Mouse (Mus musculus) kidney, embryonic 16.5 days (tissue): ENCODE measurements around the gene Gjc3. TPM values are rescaled to one million over a fixed set of nuclear protein-coding genes. Genes with fewer than 3 reads are reported as not detected.
"Not testable (repeated sequence)": the region's sequence is repeated elsewhere in the genome, so short reads cannot be mapped to it uniquely, and the experiment has no call there.

Experiments
- ATAC-seq: fragments of 200-750 bp; cut with Nextera tagmentation; 2 replicates; pipeline ENCODE4 v1.8.0; 2017; ENCODE audit warnings: moderate TSS enrichment; ENCODE audit not compliant: low FRiP score, low TSS enrichment
- H3K27ac ChIP-seq: fragments of 300-500 bp; sonication (generic); 2 replicates; pipeline ENCODE4 v1.5.1; 2014; ENCODE audit warnings: low read length
- H3K27me3 ChIP-seq: fragments of 300-500 bp; sonication (generic); 2 replicates; pipeline ENCODE4 v1.6.1; 2014; ENCODE audit warnings: low read length, control low read depth, mixed read lengths; ENCODE audit not compliant: insufficient read depth
- H3K36me3 ChIP-seq: fragments of 300-500 bp; sonication (generic); 2 replicates; pipeline ENCODE4 v1.6.1; 2014; ENCODE audit warnings: low read length, control low read depth, mixed read lengths; ENCODE audit not compliant: insufficient read depth
- H3K4me1 ChIP-seq: fragments of 300-500 bp; sonication (generic); 2 replicates; pipeline ENCODE4 v1.6.1; 2014; ENCODE audit warnings: low read length, control low read depth, mixed read lengths; ENCODE audit not compliant: insufficient read depth
- H3K4me2 ChIP-seq: fragments of 300-500 bp; sonication (generic); replicated peaks from 2 replicates; pipeline ENCODE4 v1.6.1; 2014; ENCODE audit warnings: low read depth, low read length
- H3K4me3 ChIP-seq: fragments of 300-500 bp; sonication (generic); 2 replicates; pipeline ENCODE4 v1.5.1; 2014; ENCODE audit warnings: mild to moderate bottlenecking, low read length
- H3K9ac ChIP-seq: fragments of 300-500 bp; sonication (generic); replicated peaks from 2 replicates; pipeline ENCODE4 v1.6.1; 2014; ENCODE audit warnings: low read length
- H3K9me3 ChIP-seq: fragments of 300-500 bp; sonication (generic); 2 replicates; pipeline ENCODE4 v1.6.1; 2016; ENCODE audit warnings: low read length, control low read depth
- WGBS: fragments of 180-500 bp; shearing (Covaris S2); extraction: QIAGEN DNeasy Blood & Tissue Kit; methylation state at CpG from one replicate; pipeline ENCODE4 v1.1.7; 2014; 5-methylcytosine and 5-hydroxymethylcytosine counted together
- polyA plus RNA-seq: library from polyadenylated mRNA; unstranded; fragments of >200 nt; fragmentation: Nextera tagmentation; extraction: Ambion mirVana; gene quantifications from 2 replicates; pipeline ENCODE4 v1.2.1, GENCODE M21; 2015

Gene Gjc3
- polyA plus RNA-seq, 1 experiment from 2014 or later, result 0.04 TPM

DNA sequence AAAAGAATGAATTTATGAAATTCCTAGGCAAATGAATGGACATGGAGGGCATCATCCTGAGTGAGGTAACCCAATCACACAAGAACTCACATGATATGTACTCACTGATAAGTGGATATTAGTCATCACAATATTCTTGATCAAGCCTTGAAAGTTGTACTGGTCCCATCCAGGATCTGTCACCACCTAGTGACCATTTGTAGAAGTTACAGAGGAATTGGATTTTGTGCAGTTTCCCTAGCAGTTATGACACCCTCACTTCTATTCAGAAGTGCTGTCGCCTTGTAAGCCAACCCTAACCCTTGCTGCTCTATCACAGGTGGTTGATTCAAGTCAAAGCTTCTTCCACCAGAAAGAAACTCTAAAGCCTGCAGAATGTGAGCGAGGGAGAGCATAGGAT, 10.3 kb upstream of the Gjc3 start:
- no peak overlapping the region for H3K4me2 ChIP-seq
- no peaks in the 10 kb centered on the region for H3K4me1 ChIP-seq
- WGBS, result 60% methylated on average over 2 of the region's 2 CpGs
- H3K9me3 ChIP-seq, result no peaks in the 10 kb centered on the region
- ATAC-seq, result no peak
- no peak overlapping the region for H3K4me3 ChIP-seq
- no peaks in the 10 kb centered on the region; the same call in 1 of the 2 replicates for H3K27me3 ChIP-seq
- no peaks in the 10 kb centered on the region for H3K36me3 ChIP-seq
- H3K27ac ChIP-seq, result no peak overlapping the region
- H3K9ac ChIP-seq, result no peak overlapping the region

- no peaks in the 10 kb centered on the region for H3K4me1 ChIP-seq
- H3K27me3 ChIP-seq, result no peaks in the 10 kb centered on the region
- no peak for ATAC-seq
- H3K9ac ChIP-seq, result no peak overlapping the region
- H3K4me2 ChIP-seq, result no peak overlapping the region
- H3K9me3 ChIP-seq, result no peaks in the 10 kb centered on the region
- no peak overlapping the region for H3K4me3 ChIP-seq
- H3K36me3 ChIP-seq, result no peaks in the 10 kb centered on the region
- no peak overlapping the region for H3K27ac ChIP-seq
Observed at GRCm38 (mm10) chr5:137966492-137966891, 3.6 kb upstream of the Gjc3 start.

DNA sequence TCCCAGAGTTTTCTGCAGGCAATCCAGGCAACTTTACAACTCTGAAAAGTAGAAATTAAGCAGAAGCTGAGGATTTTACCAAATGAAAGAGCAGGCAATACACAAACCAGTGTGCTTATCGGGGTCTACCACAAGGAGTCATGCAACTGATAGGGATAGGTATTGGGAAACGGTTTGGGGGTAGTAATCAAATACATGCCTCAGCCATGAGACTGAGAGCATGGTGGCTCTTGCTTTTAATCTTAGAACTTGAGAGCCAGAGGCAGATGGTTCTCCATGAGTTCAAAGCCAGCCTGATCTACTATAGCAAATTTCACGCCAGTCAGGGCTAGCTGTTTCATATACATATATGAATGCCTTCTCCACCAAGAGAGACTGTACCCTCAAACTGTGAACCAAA, 6.5 kb downstream of the Gjc3 start:
- Histone ChIP-seq H3K9ac (no peak overlapping the region), H3K4me1 (no peaks in the 10 kb centered on the region), H3K36me3 (no peaks in the 10 kb centered on the region), H3K4me3 (no peak overlapping the region), H3K27me3 (no peaks in the 10 kb centered on the region), H3K4me2 (no peak overlapping the region), H3K27ac (no peak overlapping the region), H3K9me3 (no peaks in the 10 kb centered on the region)
- WGBS, result 91% methylated on average over 3 of the region's 3 CpGs
- no peak for ATAC-seq

- no peak for ATAC-seq
- Histone ChIP-seq H3K9me3 (no peaks in the 10 kb centered on the region), H3K27ac (no peak overlapping the region), H3K36me3 (no peaks in the 10 kb centered on the region), H3K4me3 (no peak overlapping the region), H3K4me2 (no peak overlapping the region), H3K4me1 (no peaks in the 10 kb centered on the region), H3K9ac (no peak overlapping the region), H3K27me3 (no peaks in the 10 kb centered on the region)
- 28% methylated on average over 6 of the region's 6 CpGs for WGBS
Observed at GRCm38 (mm10) chr5:137951218-137951617, 11.7 kb downstream of the Gjc3 start.

DNA sequence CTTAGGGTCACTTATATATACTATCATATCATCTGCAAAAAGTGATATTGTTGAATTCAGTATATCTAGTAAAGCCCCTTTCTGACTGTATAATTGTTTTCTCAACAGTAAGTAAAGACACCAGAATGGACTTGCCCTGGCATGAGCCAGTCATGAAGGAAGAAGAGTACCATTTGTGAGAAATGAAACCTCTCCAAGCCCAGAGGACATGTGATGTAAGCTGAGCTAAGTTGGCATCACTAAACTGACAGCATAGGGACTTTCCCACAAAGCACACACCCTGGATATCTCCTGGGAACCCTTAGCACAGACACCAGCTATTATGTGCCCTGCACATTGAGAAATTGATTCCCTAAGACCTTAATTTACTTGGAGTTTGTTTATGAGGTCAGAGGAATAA, 15.6 kb downstream of the Gjc3 start:
- Histone ChIP-seq H3K9me3 (no peaks in the 10 kb centered on the region), H3K9ac (no peak overlapping the region), H3K27ac (no peak overlapping the region), H3K27me3 (no peaks in the 10 kb centered on the region), H3K4me1 (no peaks in the 10 kb centered on the region), H3K4me3 (no peak overlapping the region), H3K36me3 (no peaks in the 10 kb centered on the region), H3K4me2 (no peak overlapping the region)
- ATAC-seq, result no peak

DNA sequence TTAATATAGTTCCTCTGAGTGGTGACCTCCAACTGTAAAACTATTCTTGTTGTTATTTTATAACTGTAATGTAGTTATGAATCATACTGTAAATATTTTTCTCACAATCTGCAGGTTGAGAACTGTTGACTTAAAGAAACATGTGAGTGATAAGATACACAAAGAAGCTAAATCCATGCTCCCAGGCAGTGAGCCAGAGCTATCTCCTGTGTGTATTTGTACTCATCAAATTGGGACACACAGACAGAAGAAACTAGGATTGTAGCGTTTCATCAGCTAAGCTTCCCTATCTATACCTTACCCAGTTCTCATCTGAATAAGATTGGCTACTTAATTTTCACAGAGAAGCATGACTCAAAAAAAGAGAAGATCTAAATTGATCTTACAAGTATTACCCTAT, 19.8 kb downstream of the Gjc3 start:
- Histone ChIP-seq H3K27me3 (no peaks in the 10 kb centered on the region), H3K27ac (no peak overlapping the region), H3K9me3 (no peaks in the 10 kb centered on the region), H3K4me3 (no peak overlapping the region), H3K4me1 (no peaks in the 10 kb centered on the region), H3K9ac (no peak overlapping the region), H3K4me2 (no peak overlapping the region), H3K36me3 (no peaks in the 10 kb centered on the region)
- no peak for ATAC-seq
- WGBS, result 67% methylated on average over 1 of the region's 1 CpGs

DNA sequence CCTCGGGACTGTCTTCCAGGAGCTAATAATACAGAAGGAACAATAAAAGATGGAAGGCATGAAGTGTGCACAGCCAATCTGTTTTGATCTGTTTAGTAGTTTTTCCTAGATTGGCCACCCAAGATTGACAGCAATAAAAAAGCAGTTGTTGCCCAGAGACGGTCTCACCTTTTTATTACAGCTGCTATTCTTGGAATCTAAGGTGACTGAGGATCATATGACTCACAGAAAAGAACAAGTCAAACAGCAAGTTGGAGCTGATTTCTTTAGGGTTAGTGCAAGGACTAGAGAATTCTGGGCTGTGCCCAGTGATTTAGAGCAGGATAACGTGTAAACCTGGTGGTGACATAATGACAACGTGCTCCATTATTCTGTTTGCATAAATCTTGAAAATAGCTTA, 21.9 kb downstream of the Gjc3 start:
- H3K4me1 ChIP-seq, result no peaks in the 10 kb centered on the region
- H3K9me3 ChIP-seq, result no peaks in the 10 kb centered on the region
- no peaks in the 10 kb centered on the region for H3K36me3 ChIP-seq
- no peak for ATAC-seq
- no peak overlapping the region for H3K4me2 ChIP-seq
- H3K9ac ChIP-seq, result no peak overlapping the region
- no peak overlapping the region for H3K4me3 ChIP-seq
- H3K27me3 ChIP-seq, result no peaks in the 10 kb centered on the region
- WGBS, result 65% methylated on average over 4 of the region's 4 CpGs
- no peak overlapping the region for H3K27ac ChIP-seq

- Histone ChIP-seq H3K4me1 (no peaks in the 10 kb centered on the region), H3K4me3 (no peak overlapping the region), H3K36me3 (no peaks in the 10 kb centered on the region), H3K9me3 (no peaks in the 10 kb centered on the region), H3K27me3 (no peaks in the 10 kb centered on the region), H3K9ac (no peak overlapping the region), H3K4me2 (no peak overlapping the region), H3K27ac (no peak overlapping the region)
- no peak for ATAC-seq
- WGBS, result 68% methylated on average over 4 of the region's 4 CpGs
Observed at GRCm38 (mm10) chr5:137937238-137937637, 25.7 kb downstream of the Gjc3 start.

- Histone ChIP-seq H3K36me3 (no peaks in the 10 kb centered on the region), H3K4me2 (no peak overlapping the region), H3K27me3 (no peaks in the 10 kb centered on the region), H3K4me1 (no peaks in the 10 kb centered on the region), H3K4me3 (no peak overlapping the region), H3K27ac (no peak overlapping the region), H3K9me3 (no peaks in the 10 kb centered on the region), H3K9ac (no peak overlapping the region)
- ATAC-seq, result no peak
- 88% methylated on average over 2 of the region's 2 CpGs for WGBS
Observed at GRCm38 (mm10) chr5:137936486-137936885, 26.4 kb downstream of the Gjc3 start.

GRCm38 (mm10) chr5:137933934-137934333, 29.0 kb downstream of the Gjc3 start:
- not testable (repeated sequence) for H3K27me3 ChIP-seq, H3K36me3 ChIP-seq, H3K9ac ChIP-seq, ATAC-seq, H3K9me3 ChIP-seq, H3K4me3 ChIP-seq, H3K4me2 ChIP-seq, H3K27ac ChIP-seq, H3K4me1 ChIP-seq
- WGBS, result 75% methylated on average over 2 of the region's 2 CpGs

DNA sequence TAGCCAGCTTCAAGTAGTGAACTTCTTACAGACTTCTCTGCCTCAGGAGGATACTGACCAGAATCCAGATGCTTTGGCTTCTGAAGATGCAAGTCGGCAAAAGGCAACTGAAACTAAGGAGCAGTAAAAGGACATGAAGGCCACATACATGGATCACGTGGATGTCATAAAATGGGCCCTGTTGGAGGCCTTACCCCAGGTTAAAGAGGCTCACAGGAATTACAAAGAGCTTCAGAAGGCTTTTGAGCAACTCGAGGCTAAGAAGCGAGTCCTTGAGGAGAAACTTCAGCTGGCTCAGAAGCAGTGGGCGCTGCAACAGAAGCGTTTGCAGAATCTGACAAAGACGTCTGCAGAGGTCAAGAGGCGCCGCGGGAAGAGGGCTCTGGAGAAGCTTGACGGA, 34.5 kb downstream of the Gjc3 start:
- H3K4me3 ChIP-seq, result no peak overlapping the region
- H3K27ac ChIP-seq, result no peak overlapping the region
- WGBS, result 74% methylated on average over 11 of the region's 11 CpGs
- no peaks in the 10 kb centered on the region for H3K27me3 ChIP-seq
- no peak overlapping the region for H3K4me2 ChIP-seq
- no peaks in the 10 kb centered on the region for H3K4me1 ChIP-seq
- ATAC-seq, result no peak
- no peaks in the 10 kb centered on the region for H3K36me3 ChIP-seq
- no peak overlapping the region for H3K9ac ChIP-seq
- no peaks in the 10 kb centered on the region for H3K9me3 ChIP-seq
